Mouse (Mus musculus): ENCODE measurements around the gene Mnat1. TPM values are rescaled to one million over a fixed set of nuclear protein-coding genes. Genes with fewer than 3 reads are reported as not detected.

Gene Mnat1
- polyA plus RNA-seq, 1 experiment from 2014 or later, result 17.3 TPM

- H3K36me3 ChIP-seq (ENCODE audit: control insufficient read depth, insufficient read depth), result no peaks in the 10 kb centered on the region
- H3K9me3 ChIP-seq (ENCODE audit: control insufficient read depth, low read length), result no peaks in the 10 kb centered on the region
- WGBS, result 84% methylated on average over 1 of the region's 1 CpGs
- no peak overlapping the region for H3K4me2 ChIP-seq (ENCODE audit: low read length)
- no peak overlapping the region for H3K4me3 ChIP-seq (replicated peaks; ENCODE audit: low read length)
- no peaks in the 10 kb centered on the region for H3K27me3 ChIP-seq (replicated peaks; ENCODE audit: control insufficient read depth, insufficient read depth, low read length)
- no peaks in the 10 kb centered on the region for H3K4me1 ChIP-seq (replicated peaks; ENCODE audit: control insufficient read depth, insufficient read depth, low read length)
- ATAC-seq, result no peak
- no peak overlapping the region for H3K27ac ChIP-seq (ENCODE audit: low read length)
- no peak overlapping the region for H3K9ac ChIP-seq (replicated peaks; ENCODE audit: low read depth, low read length)
Observed at GRCm38 (mm10) chr12:73198451-73198850, 74.9 kb downstream of the Mnat1 start.

GRCm38 (mm10) chr12:73199375-73199774, 75.9 kb downstream of the Mnat1 start:
- no peaks in the 10 kb centered on the region for H3K27me3 ChIP-seq (replicated peaks; ENCODE audit: control insufficient read depth, insufficient read depth, low read length)
- no peak overlapping the region for H3K4me2 ChIP-seq (ENCODE audit: low read length)
- no peaks in the 10 kb centered on the region for H3K4me1 ChIP-seq (replicated peaks; ENCODE audit: control insufficient read depth, insufficient read depth, low read length)
- 63% methylated on average over 7 of the region's 7 CpGs for WGBS
- H3K27ac ChIP-seq (ENCODE audit: low read length), result no peak overlapping the region
- no peak for ATAC-seq
- H3K9me3 ChIP-seq (ENCODE audit: control insufficient read depth, low read length), result no peaks in the 10 kb centered on the region
- no peak overlapping the region for H3K4me3 ChIP-seq (replicated peaks; ENCODE audit: low read length)
- no peak overlapping the region for H3K9ac ChIP-seq (replicated peaks; ENCODE audit: low read depth, low read length)
- no peaks in the 10 kb centered on the region for H3K36me3 ChIP-seq (ENCODE audit: control insufficient read depth, insufficient read depth)

GRCm38 (mm10) chr12:73201587-73201986, 78.1 kb downstream of the Mnat1 start:
- Histone ChIP-seq H3K4me3 (replicated peaks; ENCODE audit: low read length) (no peak overlapping the region), H3K4me2 (ENCODE audit: low read length) (no peak overlapping the region), H3K36me3 (ENCODE audit: control insufficient read depth, insufficient read depth) (no peaks in the 10 kb centered on the region), H3K27ac (ENCODE audit: low read length) (no peak overlapping the region), H3K9me3 (ENCODE audit: control insufficient read depth, low read length) (no peaks in the 10 kb centered on the region), H3K27me3 (replicated peaks; ENCODE audit: control insufficient read depth, insufficient read depth, low read length) (no peaks in the 10 kb centered on the region), H3K9ac (replicated peaks; ENCODE audit: low read depth, low read length) (no peak overlapping the region), H3K4me1 (replicated peaks; ENCODE audit: control insufficient read depth, insufficient read depth, low read length) (no peaks in the 10 kb centered on the region)
- 33% methylated on average over 3 of the region's 3 CpGs for WGBS
- ATAC-seq, result no peak

- 72% methylated on average over 11 of the region's 11 CpGs for WGBS
- H3K4me1 ChIP-seq (replicated peaks; ENCODE audit: control insufficient read depth, insufficient read depth, low read length), result no peaks in the 10 kb centered on the region
- no peaks in the 10 kb centered on the region for H3K9me3 ChIP-seq (ENCODE audit: control insufficient read depth, low read length)
- no peaks in the 10 kb centered on the region for H3K27me3 ChIP-seq (replicated peaks; ENCODE audit: control insufficient read depth, insufficient read depth, low read length)
- no peak overlapping the region for H3K9ac ChIP-seq (replicated peaks; ENCODE audit: low read depth, low read length)
- H3K4me3 ChIP-seq (replicated peaks; ENCODE audit: low read length), result no peak overlapping the region
- H3K4me2 ChIP-seq (ENCODE audit: low read length), result no peak overlapping the region
- H3K36me3 ChIP-seq (ENCODE audit: control insufficient read depth, insufficient read depth), result no peaks in the 10 kb centered on the region
- no peak overlapping the region for H3K27ac ChIP-seq (ENCODE audit: low read length)
- ATAC-seq, result no peak
Observed at GRCm38 (mm10) chr12:73205710-73206649, 82.5 kb downstream of the Mnat1 start.

GRCm38 (mm10) chr12:73207008-73207407, 83.5 kb downstream of the Mnat1 start:
- Histone ChIP-seq H3K4me1 (replicated peaks; ENCODE audit: control insufficient read depth, insufficient read depth, low read length) (no peaks in the 10 kb centered on the region), H3K9ac (replicated peaks; ENCODE audit: low read depth, low read length) (no peak overlapping the region), H3K27ac (ENCODE audit: low read length) (no peak overlapping the region), H3K27me3 (replicated peaks; ENCODE audit: control insufficient read depth, insufficient read depth, low read length) (no peaks in the 10 kb centered on the region), H3K36me3 (ENCODE audit: control insufficient read depth, insufficient read depth) (no peaks in the 10 kb centered on the region), H3K9me3 (ENCODE audit: control insufficient read depth, low read length) (no peaks in the 10 kb centered on the region), H3K4me3 (replicated peaks; ENCODE audit: low read length) (no peak overlapping the region), H3K4me2 (ENCODE audit: low read length) (no peak overlapping the region)
- 73% methylated on average over 4 of the region's 4 CpGs for WGBS
- ATAC-seq, result no peak

- H3K9me3 ChIP-seq (ENCODE audit: control insufficient read depth, low read length), result no peaks in the 10 kb centered on the region
- no peaks in the 10 kb centered on the region for H3K36me3 ChIP-seq (ENCODE audit: control insufficient read depth, insufficient read depth)
- H3K4me3 ChIP-seq (replicated peaks; ENCODE audit: low read length), result no peak overlapping the region
- no peak overlapping the region for H3K4me2 ChIP-seq (ENCODE audit: low read length)
- no peak overlapping the region for H3K27ac ChIP-seq (ENCODE audit: low read length)
- no peaks in the 10 kb centered on the region for H3K27me3 ChIP-seq (replicated peaks; ENCODE audit: control insufficient read depth, insufficient read depth, low read length)
- H3K9ac ChIP-seq (replicated peaks; ENCODE audit: low read depth, low read length), result no peak overlapping the region
- WGBS, result 66% methylated on average over 1 of the region's 1 CpGs
- no peak for ATAC-seq
- no peaks in the 10 kb centered on the region for H3K4me1 ChIP-seq (replicated peaks; ENCODE audit: control insufficient read depth, insufficient read depth, low read length)
Observed at GRCm38 (mm10) chr12:73207461-73207860, 83.9 kb downstream of the Mnat1 start.

- Histone ChIP-seq H3K9me3 (ENCODE audit: control insufficient read depth, low read length) (no peaks in the 10 kb centered on the region), H3K4me1 (replicated peaks; ENCODE audit: control insufficient read depth, insufficient read depth, low read length) (no peaks in the 10 kb centered on the region), H3K27ac (ENCODE audit: low read length) (no peak overlapping the region), H3K27me3 (replicated peaks; ENCODE audit: control insufficient read depth, insufficient read depth, low read length) (no peaks in the 10 kb centered on the region), H3K4me3 (replicated peaks; ENCODE audit: low read length) (no peak overlapping the region), H3K36me3 (ENCODE audit: control insufficient read depth, insufficient read depth) (no peaks in the 10 kb centered on the region), H3K9ac (replicated peaks; ENCODE audit: low read depth, low read length) (no peak overlapping the region), H3K4me2 (ENCODE audit: low read length) (no peak overlapping the region)
- ATAC-seq, result no peak
- 96% methylated on average over 4 of the region's 4 CpGs for WGBS
Observed at GRCm38 (mm10) chr12:73208518-73208917, 85.0 kb downstream of the Mnat1 start.

GRCm38 (mm10) chr12:73209117-73209516, 85.6 kb downstream of the Mnat1 start:
- Histone ChIP-seq H3K36me3 (ENCODE audit: control insufficient read depth, insufficient read depth) (no peaks in the 10 kb centered on the region), H3K9ac (replicated peaks; ENCODE audit: low read depth, low read length) (no peak overlapping the region), H3K27me3 (replicated peaks; ENCODE audit: control insufficient read depth, insufficient read depth, low read length) (no peaks in the 10 kb centered on the region), H3K27ac (ENCODE audit: low read length) (no peak overlapping the region), H3K4me3 (replicated peaks; ENCODE audit: low read length) (no peak overlapping the region), H3K4me2 (ENCODE audit: low read length) (no peak overlapping the region), H3K4me1 (replicated peaks; ENCODE audit: control insufficient read depth, insufficient read depth, low read length) (no peaks in the 10 kb centered on the region), H3K9me3 (ENCODE audit: control insufficient read depth, low read length) (no peaks in the 10 kb centered on the region)
- 71% methylated on average over 1 of the region's 1 CpGs for WGBS
- no peak for ATAC-seq

- 82% methylated on average over 3 of the region's 3 CpGs for WGBS
Observed at GRCm38 (mm10) chr12:73210454-73210853, 86.9 kb downstream of the Mnat1 start.

More at GRCm38 (mm10) chr12:73210454-73210853, 86.9 kb downstream of the Mnat1 start:
- Histone ChIP-seq H3K27ac (ENCODE audit: low read length) (no peak overlapping the region), H3K27me3 (replicated peaks; ENCODE audit: control insufficient read depth, insufficient read depth, low read length) (no peaks in the 10 kb centered on the region), H3K9me3 (ENCODE audit: control insufficient read depth, low read length) (no peaks in the 10 kb centered on the region), H3K9ac (replicated peaks; ENCODE audit: low read depth, low read length) (no peak overlapping the region), H3K36me3 (ENCODE audit: control insufficient read depth, insufficient read depth) (no peaks in the 10 kb centered on the region), H3K4me3 (replicated peaks; ENCODE audit: low read length) (no peak overlapping the region), H3K4me1 (replicated peaks; ENCODE audit: control insufficient read depth, insufficient read depth, low read length) (no peaks in the 10 kb centered on the region), H3K4me2 (ENCODE audit: low read length) (no peak overlapping the region)
- no peak for ATAC-seq
